Mouse (Mus musculus) heart, postnatal 0 days (tissue): ENCODE results near the gene Gm21969.

ENCODE experiments used
- CTCF ChIP-seq: IDR thresholded peaks from 2 replicates; pipeline ENCODE4 v1.5.1; 2016; ENCODE audit warnings: antibody characterized with exemption, control low read depth, low read depth
- EP300 ChIP-seq: IDR thresholded peaks from 2 replicates; pipeline ENCODE4 v1.6.1; 2016; ENCODE audit warnings: antibody characterized with exemption, low read depth

- no peak for TF ChIP-seq EP300
- no peak for TF ChIP-seq CTCF
Measured at GRCm38 (mm10) chr4:139568361-139568760, 34.6 kb upstream of the Gm21969 start.
